Mouse (Mus musculus) forebrain, embryonic 15.5 days (tissue): ENCODE results near the gene Slc16a6. TPM values are rescaled to one million over a fixed set of nuclear protein-coding genes. Genes with fewer than 3 reads are reported as not detected.

Experiments used
- ATAC-seq: fragments of 200-750 bp; cut with Nextera tagmentation; replicated peaks from 2 replicates; pipeline ENCODE4 v1.8.0; 2017; ENCODE audit warnings: mild to moderate bottlenecking, moderate TSS enrichment, moderate library complexity
- H3K27ac ChIP-seq: fragments of 300-500 bp; sonication (generic); replicated peaks from 2 replicates; pipeline ENCODE4 v1.5.1; 2015; ENCODE audit warnings: mild to moderate bottlenecking, inconsistent platforms
- H3K27me3 ChIP-seq: fragments of 300-500 bp; sonication (generic); 2 replicates; pipeline ENCODE4 v1.6.1; 2015; ENCODE audit warnings: inconsistent platforms
- H3K36me3 ChIP-seq: fragments of 300-500 bp; sonication (generic); 2 replicates; pipeline ENCODE4 v1.6.1; 2015; ENCODE audit warnings: mild to moderate bottlenecking, inconsistent platforms
- H3K4me1 ChIP-seq: fragments of 300-500 bp; sonication (generic); 2 replicates; pipeline ENCODE4 v1.6.1; 2015; ENCODE audit warnings: inconsistent platforms
- H3K4me2 ChIP-seq: fragments of 300-500 bp; sonication (generic); replicated peaks from 2 replicates; pipeline ENCODE4 v1.6.1; 2015; ENCODE audit warnings: mild to moderate bottlenecking, inconsistent platforms
- H3K4me3 ChIP-seq: fragments of 300-500 bp; sonication (generic); 2 replicates; pipeline ENCODE4 v1.5.1; 2015; ENCODE audit warnings: mild to moderate bottlenecking, inconsistent platforms
- H3K9ac ChIP-seq: fragments of 300-500 bp; sonication (generic); replicated peaks from 2 replicates; pipeline ENCODE4 v1.6.1; 2015; ENCODE audit warnings: mild to moderate bottlenecking, inconsistent platforms
- H3K9me3 ChIP-seq: fragments of 300-500 bp; sonication (generic); 2 replicates; pipeline ENCODE4 v1.6.1; 2016; ENCODE audit warnings: inconsistent platforms
- WGBS: fragments of 180-500 bp; shearing (Covaris S2); methylation state at CpG from one replicate; pipeline ENCODE4 v1.1.7; 2015; ENCODE audit warnings: mixed read lengths; 5-methylcytosine and 5-hydroxymethylcytosine counted together
- microRNA-seq: library from miRNA; unstranded; fragments of <30 nt; microRNA quantifications from one replicate; pipeline ENCODE4, GENCODE M21; 2016
- polyA plus RNA-seq: library from polyadenylated mRNA; unstranded; fragments of >200 nt; fragmentation: Nextera tagmentation; extraction: Ambion mirVana; gene quantifications from 2 replicates; pipeline ENCODE4 v1.2.1, GENCODE M21; 2015

The Slc16a6 gene
- polyA plus RNA-seq, 1 experiment from 2014 or later, result 5.1 TPM

- WGBS, result 42% methylated on average over 16 of the region's 16 CpGs
- Histone ChIP-seq H3K27me3 (no peaks in the 10 kb centered on the region), H3K27ac (no peak overlapping the region), H3K36me3 (no peaks in the 10 kb centered on the region), H3K9ac (no peak overlapping the region), H3K4me1 (peaks cover under 1% of the 10 kb centered on the region; the same call in 1 of the 2 replicates), H3K9me3 (no peaks in the 10 kb centered on the region), H3K4me3 (no peak overlapping the region), H3K4me2 (no peak overlapping the region)
- no peak for ATAC-seq
Observed at GRCm38 (mm10) chr11:109419961-109420566, 53.3 kb downstream of the Slc16a6 start.

GRCm38 (mm10) chr11:109419461-109419860 is 53.9 kb downstream of the Slc16a6 start:
- no peak overlapping the region for H3K27ac ChIP-seq
- H3K4me1 ChIP-seq, result no peaks in the 10 kb centered on the region
- H3K36me3 ChIP-seq, result no peaks in the 10 kb centered on the region
- no peak overlapping the region for H3K4me3 ChIP-seq
- H3K27me3 ChIP-seq, result no peaks in the 10 kb centered on the region
- no peak for ATAC-seq
- no peak overlapping the region for H3K9ac ChIP-seq
- no peaks in the 10 kb centered on the region for H3K9me3 ChIP-seq
- 45% methylated on average over 4 of the region's 4 CpGs for WGBS
- no peak overlapping the region for H3K4me2 ChIP-seq

- Histone ChIP-seq H3K27me3 (no peaks in the 10 kb centered on the region), H3K9ac (no peak overlapping the region), H3K4me2 (no peak overlapping the region), H3K36me3 (no peaks in the 10 kb centered on the region), H3K9me3 (no peaks in the 10 kb centered on the region), H3K27ac (no peak overlapping the region), H3K4me1 (no peaks in the 10 kb centered on the region), H3K4me3 (no peak overlapping the region)
- 90% methylated on average over 9 of the region's 9 CpGs for WGBS
- no peak for ATAC-seq
Observed at GRCm38 (mm10) chr11:109417472-109418040, 55.8 kb downstream of the Slc16a6 start.

GRCm38 (mm10) chr11:109416709-109417420 is 56.5 kb downstream of the Slc16a6 start:
- no peak for ATAC-seq
- WGBS, result 90% methylated on average over 8 of the region's 8 CpGs
- no peaks in the 10 kb centered on the region for H3K9me3 ChIP-seq
- no peaks in the 10 kb centered on the region for H3K27me3 ChIP-seq
- H3K4me1 ChIP-seq, result no peaks in the 10 kb centered on the region
- no peak overlapping the region for H3K4me2 ChIP-seq
- no peak overlapping the region for H3K9ac ChIP-seq
- no peak overlapping the region for H3K4me3 ChIP-seq
- no peak overlapping the region for H3K27ac ChIP-seq
- no peaks in the 10 kb centered on the region for H3K36me3 ChIP-seq

GRCm38 (mm10) chr11:109414802-109415201 is 58.6 kb downstream of the Slc16a6 start:
- no peaks in the 10 kb centered on the region for H3K4me1 ChIP-seq
- H3K9me3 ChIP-seq, result no peaks in the 10 kb centered on the region
- WGBS, result 86% methylated on average over 5 of the region's 5 CpGs
- H3K9ac ChIP-seq, result no peak overlapping the region
- H3K36me3 ChIP-seq, result no peaks in the 10 kb centered on the region
- H3K27ac ChIP-seq, result no peak overlapping the region
- no peak overlapping the region for H3K4me2 ChIP-seq
- H3K27me3 ChIP-seq, result no peaks in the 10 kb centered on the region
- H3K4me3 ChIP-seq, result no peak overlapping the region
- ATAC-seq, result no peak

- no peak within 1 kb of the TSS for H3K9ac ChIP-seq
- H3K27ac ChIP-seq, result no peak within 1 kb of the TSS
- no peaks in the 10 kb centered on the region for H3K27me3 ChIP-seq
- no peak for ATAC-seq
- no peak within 1 kb of the TSS for H3K4me3 ChIP-seq
- 93% methylated on average over 6 of the region's 6 CpGs for WGBS
- H3K36me3 ChIP-seq, result no peaks in the 10 kb centered on the region
- no peaks in the 10 kb centered on the region for H3K4me1 ChIP-seq
- no peak within 1 kb of the TSS for H3K4me2 ChIP-seq
- no peaks in the 10 kb centered on the region for H3K9me3 ChIP-seq
Observed at GRCm38 (mm10) chr11:109413617-109414016, 59.8 kb downstream of the Slc16a6 start, which contains the start of gene 9930022D16Rik. TSS of gene 9930022D16Rik (plus strand) at chr11:109413917.

GRCm38 (mm10) chr11:109410197-109410980 is 63.0 kb downstream of the Slc16a6 start:
- H3K27ac ChIP-seq, result no peak overlapping the region
- H3K36me3 ChIP-seq, result no peaks in the 10 kb centered on the region
- no peaks in the 10 kb centered on the region for H3K9me3 ChIP-seq
- H3K4me1 ChIP-seq, result no peaks in the 10 kb centered on the region
- H3K27me3 ChIP-seq, result no peaks in the 10 kb centered on the region
- no peak overlapping the region for H3K4me3 ChIP-seq
- H3K9ac ChIP-seq, result no peak overlapping the region
- WGBS, result 90% methylated on average over 15 of the region's 15 CpGs
- no peak for ATAC-seq
- no peak overlapping the region for H3K4me2 ChIP-seq

GRCm38 (mm10) chr11:109406431-109406830 is 67.0 kb downstream of the Slc16a6 start:
- no peak overlapping the region for H3K9ac ChIP-seq
- no peaks in the 10 kb centered on the region for H3K36me3 ChIP-seq
- H3K4me2 ChIP-seq, result no peak overlapping the region
- H3K27me3 ChIP-seq, result no peaks in the 10 kb centered on the region
- H3K4me3 ChIP-seq, result no peak overlapping the region
- H3K27ac ChIP-seq, result no peak overlapping the region
- no peaks in the 10 kb centered on the region for H3K4me1 ChIP-seq
- H3K9me3 ChIP-seq, result no peaks in the 10 kb centered on the region
- 88% methylated on average over 5 of the region's 5 CpGs for WGBS
- no peak for ATAC-seq

Small RNA genes within 50 kb of the gene (microRNA-seq; reads per million reads assigned to microRNA genes)
- gene Gm25540, result not detected

Other genes with a start within 250 kb of the Slc16a6 start
- gene Rgs9, start 175.5 kb downstream of the Slc16a6 start, polyA plus RNA-seq, result 5.4 and 6.5 TPM in 2 replicates
- 17.4 and 18.5 TPM in 2 replicates for gene Gna13, start 110.8 kb downstream of the Slc16a6 start, polyA plus RNA-seq
- gene 9930022D16Rik, start 59.7 kb downstream of the Slc16a6 start, polyA plus RNA-seq, result not detected in 2 replicates
- 67.3 and 72.6 TPM in 2 replicates for gene Amz2, start 47.7 kb downstream of the Slc16a6 start, polyA plus RNA-seq
- gene Arsg, start 224 bp downstream of the Slc16a6 start, polyA plus RNA-seq, result 4.0 and 6.0 TPM in 2 replicates
- 12.1 and 13.0 TPM in 2 replicates for gene Wipi1, start 138.4 kb upstream of the Slc16a6 start, polyA plus RNA-seq
- 472 and 496 TPM in 2 replicates for gene Prkar1a, start 175.8 kb upstream of the Slc16a6 start, polyA plus RNA-seq
- 1.7 and 1.8 TPM in 2 replicates for gene Fam20a, start 248.7 kb upstream of the Slc16a6 start, polyA plus RNA-seq